Mouse (Mus musculus): Measurements from ENCODE around the gene Accs.

The Accs gene

DNA sequence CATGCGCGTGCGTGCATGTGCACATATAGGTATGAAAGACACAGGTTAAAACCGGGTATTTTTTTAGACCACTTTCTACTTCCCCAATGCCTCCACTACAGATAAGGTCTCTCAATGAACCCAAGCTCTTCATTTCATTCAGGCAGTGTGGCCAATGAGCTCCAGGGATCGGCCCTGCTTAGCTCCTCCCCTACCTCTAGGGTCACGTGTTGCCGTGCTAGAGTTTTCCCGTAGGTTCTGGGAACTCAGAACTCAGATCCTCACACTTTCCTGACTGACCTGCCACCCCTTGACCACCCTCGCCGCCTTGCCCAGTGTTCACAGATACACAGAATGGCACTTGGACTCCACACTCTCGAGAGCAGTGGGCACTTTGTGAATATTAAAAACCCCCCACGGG, 9.1 kb upstream of the Accs start:
- no peak for DNase-seq (ENCODE audit: low spot score in 2 of 2)

DNA sequence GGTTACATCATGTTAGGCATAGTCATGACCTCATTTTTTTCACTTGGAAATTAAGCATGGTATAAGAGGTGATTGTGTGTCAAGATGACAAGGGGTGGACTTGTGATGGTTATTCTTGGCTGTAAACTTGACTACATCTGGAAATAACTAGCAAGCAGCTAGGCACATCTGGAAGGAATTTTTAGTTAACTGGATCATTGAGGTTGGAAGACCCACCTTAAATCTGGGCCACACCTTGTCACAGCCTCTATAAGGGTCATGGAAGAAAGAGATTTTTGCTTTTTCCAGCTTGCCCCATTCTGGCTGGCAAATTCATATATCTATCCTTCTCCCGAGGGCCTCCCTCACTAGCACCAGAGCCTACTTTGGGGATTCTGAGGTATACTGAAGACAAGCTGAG, 1.6 kb upstream of the Accs start:
- DNase-seq (ENCODE audit: low spot score in 2 of 2) = no peak

GRCm38 (mm10) chr2:93850317-93850944, 688 bp upstream of the Accs start:
- DNase-seq (ENCODE audit: low spot score in 2 of 2) = no peak

DNA sequence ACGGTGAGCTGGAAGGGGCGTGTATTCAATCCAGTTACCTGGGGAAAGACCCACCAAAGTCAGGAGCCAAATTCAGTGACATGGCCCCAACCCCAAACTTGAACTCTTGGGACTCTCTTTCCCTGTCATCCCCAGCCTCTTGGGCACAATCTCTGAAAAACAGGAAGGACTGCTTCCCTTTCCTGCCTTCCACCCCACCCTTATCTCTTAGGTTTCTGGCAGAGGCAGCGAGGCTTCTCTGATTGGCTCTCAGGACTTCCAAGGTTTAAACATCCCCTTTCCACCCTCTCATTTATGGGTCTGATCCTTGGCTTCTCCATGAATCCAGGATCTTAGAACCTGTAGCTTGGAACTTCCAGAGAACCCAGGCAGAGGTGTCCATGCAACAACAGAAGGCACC, 8.4 kb downstream of the Accs start:
- no peak for DNase-seq (ENCODE audit: low spot score in 2 of 2)

GRCm38 (mm10) chr2:93840109-93840508, 9.6 kb downstream of the Accs start:
- peak in 1 of 2 experiments; percentile 48 for DNase-seq (ENCODE audit: low spot score in 2 of 2)

- no peak for DNase-seq (ENCODE audit: low spot score in 2 of 2)
Observed at GRCm38 (mm10) chr2:93838931-93839330, 10.8 kb downstream of the Accs start.

DNA sequence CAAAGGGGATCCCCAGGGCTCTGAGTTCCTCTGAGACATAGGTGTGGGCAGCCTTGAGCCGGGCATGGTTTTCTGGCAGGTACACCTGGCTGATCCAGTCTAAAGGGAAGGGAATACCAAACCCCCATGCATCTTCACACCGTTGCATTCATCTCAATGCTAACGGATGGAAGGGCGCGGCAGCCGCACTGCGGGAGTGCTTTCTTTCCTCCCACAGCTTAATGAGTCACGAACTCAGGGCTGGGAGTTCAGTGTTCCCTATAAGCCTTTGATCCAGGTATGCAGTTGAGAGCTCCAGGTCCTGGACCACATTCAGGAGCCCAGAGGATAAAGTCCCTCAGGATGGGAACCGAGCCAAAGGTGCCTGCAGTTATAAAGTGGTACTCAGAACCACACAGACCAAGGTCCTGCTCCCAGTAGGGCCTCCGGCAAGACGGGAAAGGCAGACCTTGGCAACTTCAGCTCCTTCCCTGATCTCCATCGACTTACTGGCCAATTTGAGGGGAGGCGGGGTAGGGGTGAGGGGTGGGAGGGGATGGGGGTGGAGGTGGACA, 13.4 kb downstream of the Accs start:
- DNase-seq (ENCODE audit: low spot score in 2 of 2) = no peak

DNA sequence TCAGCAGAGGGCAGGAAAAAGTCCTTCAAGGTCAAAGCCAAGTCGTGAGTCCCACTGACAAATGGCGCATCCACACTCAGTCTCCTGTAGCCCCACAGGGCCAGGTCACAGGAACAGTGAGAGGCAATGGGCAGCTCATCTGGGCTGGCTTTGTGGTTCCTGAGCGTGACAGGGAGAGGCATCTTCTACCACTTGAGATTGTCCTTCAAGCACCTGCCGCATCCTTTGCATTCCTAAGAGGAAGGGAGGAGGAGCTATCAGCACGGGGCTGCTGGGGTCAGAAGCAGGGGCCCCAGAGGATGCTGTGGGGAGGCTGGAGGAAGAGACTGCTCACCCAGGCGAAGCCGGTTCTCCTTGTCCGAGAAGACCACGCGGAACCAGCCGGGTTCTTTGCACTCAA, 14.1 kb downstream of the Accs start:
- no peak for DNase-seq (ENCODE audit: low spot score in 2 of 2)

DNA sequence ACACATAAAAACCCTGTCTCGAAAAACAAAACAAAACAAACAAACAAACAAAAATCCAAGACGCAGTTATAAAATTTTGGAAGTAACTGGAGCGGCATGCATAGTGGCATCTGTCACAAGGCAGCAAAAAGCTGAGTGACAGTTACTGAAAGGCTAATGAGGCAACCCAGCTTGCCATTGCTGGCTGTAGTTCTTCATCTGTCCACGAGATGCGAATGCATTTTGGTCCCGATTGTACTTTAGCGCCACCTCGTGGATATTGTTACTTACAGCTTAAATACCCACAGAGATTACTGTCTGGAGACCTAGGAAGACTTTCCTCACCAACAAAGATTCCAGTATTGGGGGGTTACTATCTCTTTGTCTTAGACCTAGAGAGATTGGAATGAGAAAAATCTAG, 26.2 kb downstream of the Accs start:
- peak in 1 of 2 experiments; percentile 69 for DNase-seq (ENCODE audit: low spot score in 2 of 2)

DNA sequence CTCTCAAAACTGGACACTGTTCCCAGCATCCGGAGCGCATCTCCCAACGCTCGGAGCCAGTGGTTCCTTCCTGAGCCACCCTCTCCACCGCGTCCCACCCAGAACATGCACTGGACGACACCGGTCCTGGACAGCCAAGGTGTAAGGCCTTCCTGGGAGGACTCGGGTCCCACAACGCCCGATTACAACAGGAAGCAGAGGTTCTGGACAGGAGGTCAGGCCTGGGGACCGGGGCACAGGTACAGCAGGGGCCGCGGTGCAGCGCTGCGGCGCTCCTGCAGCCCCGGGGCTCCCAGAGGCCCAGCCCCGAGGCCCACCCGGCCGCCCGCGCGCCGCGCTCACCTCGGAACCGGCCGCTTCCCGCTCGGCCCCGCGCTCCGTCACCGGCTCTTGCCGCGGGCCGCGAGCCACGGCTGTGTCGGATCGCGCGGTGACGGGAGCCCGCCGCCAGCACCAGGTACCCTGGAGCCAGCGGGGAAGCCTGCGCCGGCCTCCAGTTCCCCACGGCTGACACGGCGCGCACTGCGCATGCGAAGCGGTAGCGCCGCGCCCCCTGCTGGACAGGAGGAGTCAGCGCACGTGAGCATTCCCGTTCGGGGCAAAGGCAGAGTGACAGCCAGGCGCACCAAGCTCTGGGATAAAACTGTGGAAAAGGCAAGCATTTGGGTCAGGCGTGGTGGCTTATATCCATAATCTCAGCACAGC, 27.5 kb downstream of the Accs start, which contains the start of gene Ext2:
Gene Ext2 (minus strand): TSS at position 524 of the 705 bp plus-strand sequence.
- peak; percentile 86 to 95 for DNase-seq (ENCODE audit: low spot score in 2 of 2)

DNA sequence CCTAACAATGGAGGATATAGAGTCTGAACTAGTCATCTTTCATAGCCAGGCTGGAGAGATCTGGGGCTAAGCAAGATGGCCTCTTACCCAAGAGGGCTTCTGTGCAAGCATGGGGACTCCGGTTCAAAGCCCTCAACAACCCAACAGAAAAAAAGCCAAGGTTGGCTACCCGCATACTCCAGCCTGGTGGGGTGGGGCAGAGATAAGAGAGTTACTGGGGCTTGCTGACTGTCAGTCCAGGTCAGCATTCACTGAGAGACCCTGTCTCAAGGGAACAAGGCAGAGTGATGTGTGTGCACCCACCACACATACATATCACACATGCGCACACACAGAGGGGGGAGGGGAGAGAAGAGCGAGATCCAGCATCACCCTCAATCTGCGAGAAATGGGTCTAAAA, 32.0 kb downstream of the Accs start:
- no peak for DNase-seq (ENCODE audit: low spot score in 2 of 2)

DNA sequence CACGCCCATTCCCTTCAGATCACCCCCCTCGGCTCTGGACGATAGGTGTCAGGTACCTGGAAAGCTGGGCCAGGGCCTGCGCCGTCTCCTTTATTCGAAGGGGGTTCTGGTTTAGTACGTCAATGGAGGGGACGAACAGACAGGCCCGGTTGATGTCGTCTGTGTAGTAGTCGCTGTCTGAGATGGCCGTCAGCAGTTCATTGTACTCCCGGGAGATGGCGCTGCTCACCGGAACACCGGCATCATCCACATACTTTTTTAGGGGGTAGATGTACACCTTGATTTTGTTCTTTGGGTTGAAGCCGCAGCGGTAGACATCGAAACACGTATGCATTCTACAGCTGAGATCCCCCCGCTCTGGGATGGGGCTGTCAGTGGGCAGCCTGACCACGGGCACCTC, 36.4 kb downstream of the Accs start:
- no peak for DNase-seq (ENCODE audit: low spot score in 2 of 2)

GRCm38 (mm10) chr2:93811812-93812211, 37.9 kb downstream of the Accs start:
- DNase-seq (ENCODE audit: low spot score in 2 of 2) = peak; percentile 47 to 67

GRCm38 (mm10) chr2:93809931-93810330, 39.8 kb downstream of the Accs start:
- peak in 1 of 2 experiments; percentile 48 for DNase-seq (ENCODE audit: low spot score in 2 of 2)

DNA sequence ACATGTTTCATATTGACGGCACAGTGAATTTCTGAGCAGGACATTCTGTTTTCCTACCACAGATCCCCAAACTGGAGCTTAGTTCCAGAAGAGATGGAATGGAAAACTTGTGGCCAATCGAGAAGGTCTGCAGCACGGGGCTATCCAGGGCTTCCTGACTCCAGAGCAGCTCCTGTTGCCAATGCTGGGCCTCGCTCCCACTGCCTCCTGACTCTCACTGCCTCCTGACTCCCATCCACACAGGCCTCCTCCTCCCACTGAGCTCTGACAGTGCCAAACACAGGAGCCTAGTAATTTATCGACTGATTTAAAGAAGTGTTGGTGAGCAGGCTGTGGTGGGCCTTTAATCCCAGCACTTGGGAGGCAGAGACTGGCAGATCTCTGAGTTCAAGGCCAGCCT, 41.7 kb downstream of the Accs start:
- DNase-seq (ENCODE audit: low spot score in 2 of 2) = no peak

DNA sequence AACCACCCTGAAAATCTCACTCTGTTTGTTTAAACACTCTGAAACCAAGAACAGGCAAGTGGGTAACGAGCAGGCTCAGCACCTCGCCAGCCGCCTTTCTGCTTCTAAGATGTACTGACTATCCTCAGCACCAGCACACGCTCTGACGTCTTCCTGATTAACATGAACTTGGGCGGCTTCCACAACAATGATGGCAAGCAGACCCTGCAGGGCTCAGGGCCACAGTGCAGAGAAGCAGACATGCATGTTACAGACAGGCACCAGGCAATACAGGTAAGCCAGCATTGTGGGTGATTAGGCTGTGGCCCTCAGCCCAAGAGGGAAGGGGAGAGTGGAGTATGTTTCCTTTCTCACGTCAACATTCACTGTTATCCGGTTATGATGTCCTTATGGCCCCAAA, 42.3 kb downstream of the Accs start:
- DNase-seq (ENCODE audit: low spot score in 2 of 2) = no peak

GRCm38 (mm10) chr2:93806487-93807201, 43.1 kb downstream of the Accs start:
- DNase-seq (ENCODE audit: low spot score in 2 of 2) = no peak

DNA sequence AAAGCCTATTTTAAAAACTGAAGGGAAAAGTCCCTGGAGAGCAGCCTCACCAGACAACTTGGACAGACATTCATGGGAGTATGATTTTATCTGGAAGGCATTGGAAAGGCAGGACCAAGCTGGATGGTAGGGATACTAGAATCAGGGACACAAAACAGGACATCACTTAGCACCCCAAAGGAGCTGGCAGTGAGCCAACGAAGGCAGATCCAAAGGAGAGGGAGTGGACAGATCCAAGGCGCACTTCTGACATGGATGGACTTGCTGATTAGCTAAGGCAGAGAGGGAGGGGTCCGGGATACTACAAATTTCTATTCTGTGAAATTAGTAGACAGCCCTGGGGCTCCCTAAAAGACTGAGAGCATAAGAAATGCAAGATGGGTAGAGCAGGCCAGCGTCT, 44.2 kb downstream of the Accs start:
- no peak for DNase-seq (ENCODE audit: low spot score in 2 of 2)

DNA sequence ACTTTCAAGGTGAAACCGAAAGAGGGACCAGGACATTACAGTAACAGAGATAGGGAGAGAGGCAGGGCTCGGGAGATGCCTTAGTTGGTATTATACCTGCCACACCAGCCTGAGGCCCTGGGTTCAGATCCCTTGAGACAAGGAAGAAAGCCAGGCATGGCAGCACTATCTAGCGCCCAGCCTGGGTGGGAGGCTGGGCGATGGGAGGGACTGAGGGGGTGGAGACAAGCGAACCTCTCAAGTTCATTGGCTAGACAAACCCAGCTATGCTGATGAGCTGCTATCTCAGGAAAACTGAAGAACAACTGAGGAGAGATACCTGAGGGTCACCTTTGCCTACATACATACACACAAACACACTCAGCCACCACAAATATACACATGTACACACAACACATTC, 44.7 kb downstream of the Accs start:
- DNase-seq (ENCODE audit: low spot score in 2 of 2) = no peak

GRCm38 (mm10) chr2:93802947-93803346, 46.8 kb downstream of the Accs start:
- no peak for DNase-seq (ENCODE audit: low spot score in 2 of 2)

- no peak for DNase-seq (ENCODE audit: low spot score in 2 of 2)
Observed at GRCm38 (mm10) chr2:93801097-93801496, 48.6 kb downstream of the Accs start.

DNA sequence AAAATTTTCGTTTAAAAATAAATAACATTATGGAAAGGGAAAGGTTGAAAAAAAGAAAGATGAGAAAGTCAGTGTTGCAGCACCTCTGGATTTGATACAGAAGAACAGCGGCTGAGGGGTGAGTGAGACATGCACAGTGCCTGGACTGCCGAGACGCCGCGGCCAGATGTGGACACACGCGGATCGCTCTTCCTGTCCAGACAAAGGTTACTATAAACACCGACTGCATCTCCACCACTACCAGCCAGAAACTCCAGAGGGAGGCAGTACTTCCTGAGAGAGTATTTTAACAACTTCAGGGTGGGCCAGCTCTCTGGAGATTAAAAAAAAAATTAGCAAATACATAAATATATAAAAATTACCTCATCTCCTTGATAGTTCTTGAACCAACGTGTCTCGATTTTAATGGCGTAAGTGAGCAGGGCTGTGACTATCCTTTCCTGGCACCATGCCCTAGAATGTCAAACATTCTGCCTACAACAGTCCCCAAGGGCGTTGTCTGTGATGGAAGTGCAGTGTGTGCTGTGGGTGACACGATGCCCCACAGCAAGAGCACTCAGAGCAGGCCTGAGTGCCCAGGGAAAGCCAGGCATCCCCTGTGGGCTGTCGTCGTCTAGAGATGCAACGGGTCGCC, 52.5 kb downstream of the Accs start:
- no peak for DNase-seq (ENCODE audit: low spot score in 2 of 2)

Measured in cerebellum, postnatal 4 days (tissue).